Mouse (Mus musculus) liver, adult 2 months (tissue): Measurements from ENCODE around the gene Tacr1. TPM values are rescaled to one million over a fixed set of nuclear protein-coding genes. Genes with fewer than 3 reads are reported as not detected.
"Not testable (repeated sequence)": the region's sequence is repeated elsewhere in the genome, so short reads cannot be mapped to it uniquely, and the experiment has no call there.

Source experiments
- DNase-seq: peaks from one replicate; pipeline ENCODE4 v3.0.0-alpha.2; 2011; ENCODE audit warnings: low read depth, low spot score; ENCODE audit errors: extremely low read depth
- H3K27ac ChIP-seq: fragments of 200-500 bp; replicated peaks from 2 replicates; pipeline ENCODE4 v1.5.1; 2012; ENCODE audit warnings: low read depth, mild to moderate bottlenecking, control low read depth, inconsistent platforms, low read length; ENCODE audit not compliant: insufficient read depth
- H3K27me3 ChIP-seq: fragments of 200-500 bp; 2 replicates; pipeline ENCODE4 v1.6.1; 2012; ENCODE audit warnings: mild to moderate bottlenecking, moderate library complexity, low read length, inconsistent platforms; ENCODE audit not compliant: control insufficient read depth, insufficient read depth
- H3K36me3 ChIP-seq: fragments of 200-500 bp; 2 replicates; pipeline ENCODE4 v1.6.1; 2012; ENCODE audit warnings: low read length, inconsistent platforms; ENCODE audit not compliant: control insufficient read depth, insufficient read depth
- H3K4me1 ChIP-seq: fragments of 200-500 bp; 2 replicates; pipeline ENCODE4 v1.6.1; 2011; ENCODE audit warnings: low read length; ENCODE audit not compliant: control insufficient read depth, insufficient read depth
- H3K4me3 ChIP-seq: fragments of 200-500 bp; 2 replicates; pipeline ENCODE4 v1.5.1; 2011; ENCODE audit warnings: low read depth, mild to moderate bottlenecking, control low read depth, low read length, moderate library complexity; ENCODE audit not compliant: insufficient read depth
- H3K79me2 ChIP-seq: fragments of 200-500 bp; 2 replicates; pipeline ENCODE4 v1.6.1; 2012; ENCODE audit warnings: inconsistent platforms, mild to moderate bottlenecking, low read length, moderate library complexity; ENCODE audit not compliant: control insufficient read depth, insufficient read depth
- H3K9ac ChIP-seq: fragments of 200-500 bp; 2 replicates; pipeline ENCODE4 v1.6.1; 2012; ENCODE audit warnings: low read depth, mild to moderate bottlenecking, control low read depth, inconsistent platforms, low read length
- CTCF ChIP-seq: fragments of 200-500 bp; IDR thresholded peaks from 2 replicates; pipeline ENCODE4 v1.5.1; 2011; ENCODE audit warnings: low read depth, low read length, control low read depth
- POLR2A ChIP-seq: fragments of 200-500 bp; IDR thresholded peaks from 2 replicates; pipeline ENCODE4 v1.6.1; 2011; ENCODE audit warnings: low read length, control low read depth; ENCODE audit not compliant: insufficient read depth; ENCODE audit errors: extremely low read depth
- WGBS: fragments of 180-500 bp; shearing (Covaris S2); methylation state at CpG from one replicate; pipeline ENCODE4 v1.1.7; 2018; 5-methylcytosine and 5-hydroxymethylcytosine counted together
- polyA plus RNA-seq: library from polyadenylated mRNA; depleted of rRNA; stranded (reverse); fragments of >200 nt; gene quantifications from 2 replicates; pipeline ENCODE4 v1.2.3, GENCODE M21; 2012
- total RNA-seq: library from RNA; depleted of rRNA; stranded (reverse); fragments of >200 nt; gene quantifications from 2 replicates; pipeline ENCODE4 v1.2.3, GENCODE M21; 2014

The Tacr1 gene
- total and polyA plus RNA-seq, 2 experiments: not detected

- Histone ChIP-seq H3K4me3 (no peak overlapping the region), H3K4me1 (no peaks in the 10 kb centered on the region), H3K27me3 (no peaks in the 10 kb centered on the region; the same call in 1 of the 2 replicates), H3K79me2 (no peaks in the 10 kb centered on the region), H3K27ac (no peak overlapping the region), H3K36me3 (no peaks in the 10 kb centered on the region), H3K9ac (no peak overlapping the region)
- WGBS: 61% methylated on average over 4 of the region's 4 CpGs
- TF ChIP-seq CTCF (no peak), POLR2A (no peak)
- no peak for DNase-seq
These were observed 18.1 kb downstream of the Tacr1 start for GRCm38 (mm10) chr6:82420222-82420621.

- no peaks in the 10 kb centered on the region for H3K79me2 ChIP-seq
- H3K27me3 ChIP-seq: no peaks in the 10 kb centered on the region
- WGBS: 56% methylated on average over 6 of the region's 6 CpGs
- H3K27ac ChIP-seq: no peak overlapping the region
- TF ChIP-seq POLR2A: no peak
- peak; percentile 18; the same call in 1 of the 2 replicates for TF ChIP-seq CTCF
- no peak overlapping the region for H3K4me3 ChIP-seq
- no peak overlapping the region for H3K9ac ChIP-seq
- no peaks in the 10 kb centered on the region for H3K36me3 ChIP-seq
- no peak for DNase-seq
- no peaks in the 10 kb centered on the region for H3K4me1 ChIP-seq
These were observed 26.8 kb downstream of the Tacr1 start for GRCm38 (mm10) chr6:82428890-82429289.

- WGBS: 62% methylated on average over 6 of the region's 6 CpGs
- DNase-seq: no peak
- Histone ChIP-seq H3K27me3 (no peaks in the 10 kb centered on the region), H3K36me3 (no peaks in the 10 kb centered on the region), H3K4me1 (no peaks in the 10 kb centered on the region), H3K27ac (no peak overlapping the region), H3K79me2 (no peaks in the 10 kb centered on the region), H3K9ac (no peak overlapping the region), H3K4me3 (no peak overlapping the region)
- TF ChIP-seq CTCF (no peak), POLR2A (no peak)
These were observed 27.6 kb downstream of the Tacr1 start for GRCm38 (mm10) chr6:82429766-82430165.

- Histone ChIP-seq H3K27ac (no peak overlapping the region), H3K9ac (no peak overlapping the region), H3K36me3 (no peaks in the 10 kb centered on the region), H3K27me3 (no peaks in the 10 kb centered on the region; the same call in 1 of the 2 replicates), H3K4me1 (no peaks in the 10 kb centered on the region), H3K4me3 (no peak overlapping the region), H3K79me2 (no peaks in the 10 kb centered on the region)
- DNase-seq: no peak
- 76% methylated on average over 4 of the region's 4 CpGs for WGBS
- no peak for TF ChIP-seq POLR2A
- TF ChIP-seq CTCF: no peak
These were observed 35.0 kb downstream of the Tacr1 start for GRCm38 (mm10) chr6:82437174-82437573.

- not testable (repeated sequence) for H3K36me3 ChIP-seq, H3K27me3 ChIP-seq, H3K4me3 ChIP-seq, H3K27ac ChIP-seq, DNase-seq, H3K79me2 ChIP-seq, H3K9ac ChIP-seq, H3K4me1 ChIP-seq
- 82% methylated on average over 8 of the region's 8 CpGs for WGBS
These were observed 50.3 kb downstream of the Tacr1 start for GRCm38 (mm10) chr6:82452206-82453095.

GRCm38 (mm10) chr6:82455245-82455644 lies 53.1 kb downstream of the Tacr1 start:
- no peaks in the 10 kb centered on the region for H3K4me1 ChIP-seq
- H3K9ac ChIP-seq: no peak overlapping the region
- DNase-seq: no peak
- H3K36me3 ChIP-seq: no peaks in the 10 kb centered on the region
- no peaks in the 10 kb centered on the region for H3K79me2 ChIP-seq
- H3K4me3 ChIP-seq: no peak overlapping the region
- 59% methylated on average over 3 of the region's 3 CpGs for WGBS
- no peaks in the 10 kb centered on the region for H3K27me3 ChIP-seq
- no peak overlapping the region for H3K27ac ChIP-seq
- TF ChIP-seq POLR2A (no peak), CTCF (no peak)
